Mouse (Mus musculus) forebrain, embryonic 15.5 days (tissue): ENCODE measurements around the gene Paqr9. TPM values are rescaled to one million over a fixed set of nuclear protein-coding genes. Genes with fewer than 3 reads are reported as not detected.

Experiments
- ATAC-seq: fragments of 200-750 bp; cut with Nextera tagmentation; replicated peaks from 2 replicates; pipeline ENCODE4 v1.8.0; 2017; ENCODE audit warnings: mild to moderate bottlenecking, moderate TSS enrichment, moderate library complexity
- H3K27ac ChIP-seq: fragments of 300-500 bp; sonication (generic); replicated peaks from 2 replicates; pipeline ENCODE4 v1.5.1; 2015; ENCODE audit warnings: mild to moderate bottlenecking, inconsistent platforms
- H3K27me3 ChIP-seq: fragments of 300-500 bp; sonication (generic); 2 replicates; pipeline ENCODE4 v1.6.1; 2015; ENCODE audit warnings: inconsistent platforms
- H3K36me3 ChIP-seq: fragments of 300-500 bp; sonication (generic); 2 replicates; pipeline ENCODE4 v1.6.1; 2015; ENCODE audit warnings: mild to moderate bottlenecking, inconsistent platforms
- H3K4me1 ChIP-seq: fragments of 300-500 bp; sonication (generic); 2 replicates; pipeline ENCODE4 v1.6.1; 2015; ENCODE audit warnings: inconsistent platforms
- H3K4me2 ChIP-seq: fragments of 300-500 bp; sonication (generic); replicated peaks from 2 replicates; pipeline ENCODE4 v1.6.1; 2015; ENCODE audit warnings: mild to moderate bottlenecking, inconsistent platforms
- H3K4me3 ChIP-seq: fragments of 300-500 bp; sonication (generic); 2 replicates; pipeline ENCODE4 v1.5.1; 2015; ENCODE audit warnings: mild to moderate bottlenecking, inconsistent platforms
- H3K9ac ChIP-seq: fragments of 300-500 bp; sonication (generic); replicated peaks from 2 replicates; pipeline ENCODE4 v1.6.1; 2015; ENCODE audit warnings: mild to moderate bottlenecking, inconsistent platforms
- H3K9me3 ChIP-seq: fragments of 300-500 bp; sonication (generic); 2 replicates; pipeline ENCODE4 v1.6.1; 2016; ENCODE audit warnings: inconsistent platforms
- WGBS: fragments of 180-500 bp; shearing (Covaris S2); methylation state at CpG from one replicate; pipeline ENCODE4 v1.1.7; 2015; ENCODE audit warnings: mixed read lengths; 5-methylcytosine and 5-hydroxymethylcytosine counted together
- polyA plus RNA-seq: library from polyadenylated mRNA; unstranded; fragments of >200 nt; fragmentation: Nextera tagmentation; extraction: Ambion mirVana; gene quantifications from 2 replicates; pipeline ENCODE4 v1.2.1, GENCODE M21; 2015

Gene Paqr9
- polyA plus RNA-seq, 1 experiment from 2014 or later: 3.2 TPM

GRCm38 (mm10) chr9:95550856-95551774 is 8.3 kb upstream of the Paqr9 start:
- Histone ChIP-seq H3K36me3 (no peaks in the 10 kb centered on the region), H3K4me2 (no peak overlapping the region), H3K4me3 (no peak overlapping the region), H3K27me3 (no peaks in the 10 kb centered on the region), H3K9ac (no peak overlapping the region), H3K9me3 (no peaks in the 10 kb centered on the region), H3K27ac (no peak overlapping the region), H3K4me1 (no peaks in the 10 kb centered on the region)
- no peak for ATAC-seq
- 77% methylated on average over 9 of the region's 9 CpGs for WGBS

GRCm38 (mm10) chr9:95552175-95552705 is 7.2 kb upstream of the Paqr9 start:
- 57% methylated on average over 10 of the region's 10 CpGs for WGBS

GRCm38 (mm10) chr9:95554231-95555221 is 4.9 kb upstream of the Paqr9 start:
- H3K4me1 ChIP-seq: peaks cover 8% of the 10 kb centered on the region
- no peak overlapping the region for H3K27ac ChIP-seq
- H3K4me3 ChIP-seq: no peak overlapping the region
- peaks cover 13% of the 10 kb centered on the region for H3K27me3 ChIP-seq
- H3K36me3 ChIP-seq: no peaks in the 10 kb centered on the region
- H3K4me2 ChIP-seq: no peak overlapping the region
- ATAC-seq: no peak
- no peaks in the 10 kb centered on the region for H3K9me3 ChIP-seq
- no peak overlapping the region for H3K9ac ChIP-seq
- WGBS: 85% methylated on average over 18 of the region's 18 CpGs

More at GRCm38 (mm10) chr9:95552175-95552705, 7.2 kb upstream of the Paqr9 start:
- Histone ChIP-seq H3K4me2 (no peak overlapping the region), H3K9me3 (no peaks in the 10 kb centered on the region), H3K4me1 (no peaks in the 10 kb centered on the region), H3K36me3 (no peaks in the 10 kb centered on the region), H3K4me3 (no peak overlapping the region), H3K9ac (no peak overlapping the region), H3K27ac (no peak overlapping the region), H3K27me3 (0 out of 2 replicates have a peak, but pooled peaks cover 4% of the 10 kb centered on the region)
- ATAC-seq: no peak

GRCm38 (mm10) chr9:95555233-95555740 is 4.2 kb upstream of the Paqr9 start:
- Histone ChIP-seq H3K4me2 (no peak overlapping the region), H3K9me3 (no peaks in the 10 kb centered on the region), H3K9ac (no peak overlapping the region), H3K27ac (no peak overlapping the region), H3K27me3 (peaks cover 16% of the 10 kb centered on the region), H3K4me1 (peaks cover 12% of the 10 kb centered on the region), H3K4me3 (no peak overlapping the region), H3K36me3 (no peaks in the 10 kb centered on the region)
- WGBS: 64% methylated on average over 5 of the region's 5 CpGs
- no peak for ATAC-seq

- H3K4me3 ChIP-seq: no peak overlapping the region
- no peak overlapping the region for H3K4me2 ChIP-seq
- H3K9ac ChIP-seq: no peak overlapping the region
- H3K9me3 ChIP-seq: no peaks in the 10 kb centered on the region
- no peak for ATAC-seq
- H3K4me1 ChIP-seq: peaks cover 20% of the 10 kb centered on the region
- no peaks in the 10 kb centered on the region for H3K36me3 ChIP-seq
- 90% methylated on average over 4 of the region's 4 CpGs for WGBS
- H3K27ac ChIP-seq: no peak overlapping the region
- peaks cover 24% of the 10 kb centered on the region for H3K27me3 ChIP-seq
Observed at GRCm38 (mm10) chr9:95556067-95556512, 3.4 kb upstream of the Paqr9 start.

- Histone ChIP-seq H3K27ac (no peak overlapping the region), H3K4me2 (no peak overlapping the region), H3K36me3 (no peaks in the 10 kb centered on the region), H3K9ac (no peak overlapping the region), H3K4me3 (no peak overlapping the region), H3K27me3 (peaks cover 27% of the 10 kb centered on the region), H3K9me3 (no peaks in the 10 kb centered on the region), H3K4me1 (peaks cover 23% of the 10 kb centered on the region)
- ATAC-seq: no peak
- 71% methylated on average over 6 of the region's 6 CpGs for WGBS
Observed at GRCm38 (mm10) chr9:95557722-95558121, 1.7 kb upstream of the Paqr9 start.

- H3K27me3 ChIP-seq: peaks cover 27% of the 10 kb centered on the region
- H3K27ac ChIP-seq: no peak overlapping the region
- no peaks in the 10 kb centered on the region for H3K9me3 ChIP-seq
- peak overlapping the region; percentile 74 for H3K4me3 ChIP-seq
- H3K4me1 ChIP-seq: peaks cover 23% of the 10 kb centered on the region
- H3K36me3 ChIP-seq: no peaks in the 10 kb centered on the region
- peak overlapping the region; percentile 97 for H3K4me2 ChIP-seq
- WGBS: 13% methylated on average over 11 of the region's 11 CpGs
- no peak for ATAC-seq
- peak overlapping the region; percentile 67; the same call in 1 of the 2 replicates for H3K9ac ChIP-seq
Observed at GRCm38 (mm10) chr9:95558726-95559058, 765 bp upstream of the Paqr9 start.

- H3K27ac ChIP-seq: peak overlapping the region; percentile 59; the same call in 1 of the 2 replicates
- peaks cover 27% of the 10 kb centered on the region for H3K27me3 ChIP-seq
- H3K4me3 ChIP-seq: peak overlapping the region; percentile 74
- no peaks in the 10 kb centered on the region for H3K9me3 ChIP-seq
- ATAC-seq: peak; percentile 70
- peak overlapping the region; percentile 97 for H3K4me2 ChIP-seq
- peaks cover 23% of the 10 kb centered on the region for H3K4me1 ChIP-seq
- peak overlapping the region; percentile 67 for H3K9ac ChIP-seq
- no peaks in the 10 kb centered on the region for H3K36me3 ChIP-seq
- 12% methylated on average over 78 of the region's 78 CpGs for WGBS
Observed at GRCm38 (mm10) chr9:95559936-95560735, 679 bp downstream of the Paqr9 start.

- no peaks in the 10 kb centered on the region for H3K36me3 ChIP-seq
- H3K4me1 ChIP-seq: peaks cover 16% of the 10 kb centered on the region
- H3K9ac ChIP-seq: no peak overlapping the region
- ATAC-seq: no peak
- no peak overlapping the region for H3K4me2 ChIP-seq
- 81% methylated on average over 4 of the region's 4 CpGs for WGBS
- no peak overlapping the region for H3K27ac ChIP-seq
- H3K27me3 ChIP-seq: peaks cover 14% of the 10 kb centered on the region
- H3K9me3 ChIP-seq: no peaks in the 10 kb centered on the region
- H3K4me3 ChIP-seq: no peak overlapping the region
Observed at GRCm38 (mm10) chr9:95564047-95564446, 4.6 kb downstream of the Paqr9 start.

GRCm38 (mm10) chr9:95566394-95566793 is 6.9 kb downstream of the Paqr9 start:
- no peak overlapping the region for H3K4me3 ChIP-seq
- no peaks in the 10 kb centered on the region for H3K27me3 ChIP-seq
- WGBS: 92% methylated on average over 10 of the region's 10 CpGs
- no peak for ATAC-seq
- no peak overlapping the region for H3K27ac ChIP-seq
- no peaks in the 10 kb centered on the region for H3K36me3 ChIP-seq
- no peak overlapping the region for H3K9ac ChIP-seq
- no peak overlapping the region for H3K4me2 ChIP-seq
- no peaks in the 10 kb centered on the region for H3K4me1 ChIP-seq
- no peaks in the 10 kb centered on the region for H3K9me3 ChIP-seq

- H3K4me3 ChIP-seq: no peak overlapping the region
- ATAC-seq: 0 out of 2 replicates have a peak, but pooled peaks have one; percentile 32
- H3K9me3 ChIP-seq: no peaks in the 10 kb centered on the region
- H3K4me2 ChIP-seq: no peak overlapping the region
- WGBS: 48% methylated on average over 5 of the region's 5 CpGs
- H3K4me1 ChIP-seq: no peaks in the 10 kb centered on the region
- no peak overlapping the region for H3K27ac ChIP-seq
- no peak overlapping the region for H3K9ac ChIP-seq
- H3K27me3 ChIP-seq: no peaks in the 10 kb centered on the region
- H3K36me3 ChIP-seq: no peaks in the 10 kb centered on the region
Observed at GRCm38 (mm10) chr9:95566931-95567330, 7.5 kb downstream of the Paqr9 start.
